Mouse (Mus musculus) bone marrow, adult 2 months (tissue): ENCODE data around the gene Dapk2. TPM values are rescaled to one million over a fixed set of nuclear protein-coding genes. Genes with fewer than 3 reads are reported as not detected.

Experiments used
- H3K27ac ChIP-seq: fragments of 200-500 bp; 2 replicates; pipeline ENCODE4 v1.5.1; 2012; ENCODE audit warnings: low read depth, mild to moderate bottlenecking, control low read depth, inconsistent platforms, low read length; ENCODE audit not compliant: control insufficient read depth, poor library complexity, insufficient read depth
- H3K4me1 ChIP-seq: fragments of 200-500 bp; 2 replicates; pipeline ENCODE4 v1.6.1; 2011; ENCODE audit warnings: low read length; ENCODE audit not compliant: control insufficient read depth, insufficient read depth
- H3K4me3 ChIP-seq: fragments of 200-500 bp; replicated peaks from 2 replicates; pipeline ENCODE3; 2011; ENCODE audit warnings: mild to moderate bottlenecking, low read depth, low read length, control low read depth; ENCODE audit not compliant: control insufficient read depth
- CTCF ChIP-seq: fragments of 200-500 bp; IDR thresholded peaks from 2 replicates; pipeline ENCODE4 v1.5.1; 2011; ENCODE audit warnings: low read length, control low read depth; ENCODE audit not compliant: control insufficient read depth, insufficient read depth
- POLR2A ChIP-seq: fragments of 200-500 bp; IDR thresholded peaks from 2 replicates; pipeline ENCODE4 v1.6.1; 2011; ENCODE audit warnings: low read depth, mild to moderate bottlenecking, control low read depth, low read length, borderline replicate concordance; ENCODE audit not compliant: control insufficient read depth
- WGBS: fragments of 180-500 bp; shearing (Covaris S2); methylation state at CpG from one replicate; pipeline ENCODE4 v1.1.7; 2018; 5-methylcytosine and 5-hydroxymethylcytosine counted together
- polyA plus RNA-seq: library from polyadenylated mRNA; stranded (reverse); fragments of >200 nt; gene quantifications from 2 replicates; pipeline ENCODE4 v1.2.4, GENCODE M21; 2011; ENCODE audit warnings: low replicate concordance; ENCODE audit not compliant: missing spikeins, insufficient read depth, insufficient read length

Dapk2 gene
- polyA plus RNA-seq, 1 experiment = 33.5 TPM

- Histone ChIP-seq H3K4me1 (no peaks in the 10 kb centered on the region; the same call in 1 of the 2 replicates), H3K27ac (no peak overlapping the region), H3K4me3 (no peak overlapping the region)
- WGBS = 80% methylated on average over 6 of the region's 6 CpGs
- TF ChIP-seq CTCF (no peak), POLR2A (no peak)
Observed at GRCm38 (mm10) chr9:66153594-66153993, 4.4 kb upstream of the Dapk2 start.

DNA sequence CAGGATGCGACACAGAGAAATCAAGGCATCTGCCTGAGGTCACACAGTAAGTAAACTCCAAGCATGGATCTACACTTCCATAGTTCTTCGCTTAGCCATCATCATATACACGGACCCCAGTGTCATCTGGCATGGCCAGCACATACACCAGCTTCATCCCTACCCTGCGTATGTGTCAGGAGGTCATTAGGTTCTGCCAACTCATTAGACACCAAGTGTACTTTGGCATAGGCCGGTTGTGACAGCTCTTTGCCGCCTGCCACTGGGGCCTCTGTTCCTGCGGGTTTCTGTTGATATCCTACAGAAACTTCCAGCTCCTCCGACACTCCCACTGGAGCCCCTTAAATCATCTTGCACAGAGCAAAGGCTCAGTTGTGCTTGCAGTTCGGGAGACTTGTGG, 4.0 kb upstream of the Dapk2 start:
- no peaks in the 10 kb centered on the region; the same call in 1 of the 2 replicates for H3K4me1 ChIP-seq
- H3K4me3 ChIP-seq = no peak overlapping the region
- WGBS = 88% methylated on average over 9 of the region's 9 CpGs
- no peak overlapping the region for H3K27ac ChIP-seq
- TF ChIP-seq POLR2A (no peak), CTCF (no peak)

DNA sequence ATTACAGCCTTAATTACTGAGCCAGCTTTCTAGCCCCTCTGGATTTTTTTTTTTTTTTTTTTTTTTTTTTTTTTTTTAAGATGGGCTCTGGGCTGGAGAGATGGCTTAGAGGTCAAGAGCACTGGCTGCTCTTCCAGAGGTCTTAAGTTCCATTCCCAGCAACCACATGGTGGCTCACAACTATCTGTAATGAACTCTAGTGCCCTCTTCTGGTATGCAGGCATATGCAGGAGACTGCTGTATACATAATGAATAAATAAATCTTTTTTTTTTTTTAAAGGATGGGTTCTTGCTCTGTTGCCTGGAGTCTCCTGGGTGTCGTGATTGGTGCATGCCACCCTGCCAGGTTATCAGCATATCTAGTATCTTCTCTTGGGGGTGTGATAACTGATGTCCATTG, 2.5 kb upstream of the Dapk2 start:
- TF ChIP-seq POLR2A (no peak), CTCF (no peak)
- no peak overlapping the region for H3K27ac ChIP-seq
- WGBS = 73% methylated on average over 1 of the region's 1 CpGs
- no peaks in the 10 kb centered on the region; the same call in 1 of the 2 replicates for H3K4me1 ChIP-seq
- no peak overlapping the region for H3K4me3 ChIP-seq

GRCm38 (mm10) chr9:66158885-66159430, 935 bp downstream of the Dapk2 start:
- 76% methylated on average over 6 of the region's 6 CpGs for WGBS
- H3K4me1 ChIP-seq = no peaks in the 10 kb centered on the region; the same call in 1 of the 2 replicates
- peak overlapping the region; percentile 85 for H3K4me3 ChIP-seq
- H3K27ac ChIP-seq = peak overlapping the region; percentile 66
- TF ChIP-seq POLR2A = no peak
- TF ChIP-seq CTCF = no peak

DNA sequence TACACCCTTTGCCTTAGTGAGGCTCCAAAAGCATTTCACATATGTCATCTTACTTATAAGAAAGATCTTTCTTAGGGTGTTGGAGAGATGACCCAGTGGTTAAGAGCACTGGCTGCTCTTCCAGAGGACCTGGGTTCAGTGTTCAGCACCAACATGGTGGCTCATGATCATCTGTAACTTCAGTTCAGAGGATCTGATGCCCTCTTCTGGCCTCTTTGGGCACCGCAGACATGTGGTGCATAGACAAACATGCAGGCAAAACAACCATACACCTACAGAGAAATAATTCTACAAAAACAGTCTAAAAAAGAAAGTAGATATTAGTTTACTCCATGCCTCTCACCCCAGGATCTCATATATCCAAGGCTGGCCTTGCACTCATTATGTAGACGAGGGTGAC, 2.1 kb downstream of the Dapk2 start:
- no peak overlapping the region for H3K4me3 ChIP-seq
- WGBS = 97% methylated on average over 2 of the region's 2 CpGs
- no peaks in the 10 kb centered on the region; the same call in 1 of the 2 replicates for H3K4me1 ChIP-seq
- H3K27ac ChIP-seq = no peak overlapping the region
- no peak for TF ChIP-seq POLR2A
- peak; percentile 24; the same call in 1 of the 2 replicates for TF ChIP-seq CTCF

- H3K4me3 ChIP-seq = no peak overlapping the region
- TF ChIP-seq CTCF = peak; percentile 45; the same call in 1 of the 2 replicates
- no peak for TF ChIP-seq POLR2A
- H3K27ac ChIP-seq = no peak overlapping the region
- peaks cover 1% of the 10 kb centered on the region for H3K4me1 ChIP-seq
- 74% methylated on average over 9 of the region's 9 CpGs for WGBS
Observed at GRCm38 (mm10) chr9:66162995-66163394, 5.0 kb downstream of the Dapk2 start.

DNA sequence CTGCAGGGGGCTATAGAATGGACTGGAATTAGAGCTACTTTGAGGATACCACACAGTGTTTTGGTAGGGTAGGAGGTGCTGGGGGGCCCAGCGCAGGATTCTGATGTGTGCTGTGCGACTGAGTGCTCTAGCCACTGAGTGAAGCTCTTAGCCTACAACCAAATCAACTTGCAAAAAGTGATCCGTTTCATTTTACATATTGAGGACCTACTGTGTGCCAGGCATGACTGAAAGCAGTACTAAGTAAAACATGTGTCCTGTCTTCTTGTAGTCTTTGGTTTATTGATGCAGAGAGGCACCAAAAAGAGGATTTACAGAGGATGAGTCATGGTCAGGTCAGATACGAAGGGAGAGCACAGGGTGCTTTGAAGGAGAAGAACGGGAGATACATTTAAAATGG, 9.2 kb downstream of the Dapk2 start:
- 84% methylated on average over 5 of the region's 5 CpGs for WGBS
- no peak overlapping the region for H3K27ac ChIP-seq
- TF ChIP-seq POLR2A (no peak), CTCF (no peak)
- H3K4me1 ChIP-seq = peaks cover 1% of the 10 kb centered on the region
- H3K4me3 ChIP-seq = no peak overlapping the region

DNA sequence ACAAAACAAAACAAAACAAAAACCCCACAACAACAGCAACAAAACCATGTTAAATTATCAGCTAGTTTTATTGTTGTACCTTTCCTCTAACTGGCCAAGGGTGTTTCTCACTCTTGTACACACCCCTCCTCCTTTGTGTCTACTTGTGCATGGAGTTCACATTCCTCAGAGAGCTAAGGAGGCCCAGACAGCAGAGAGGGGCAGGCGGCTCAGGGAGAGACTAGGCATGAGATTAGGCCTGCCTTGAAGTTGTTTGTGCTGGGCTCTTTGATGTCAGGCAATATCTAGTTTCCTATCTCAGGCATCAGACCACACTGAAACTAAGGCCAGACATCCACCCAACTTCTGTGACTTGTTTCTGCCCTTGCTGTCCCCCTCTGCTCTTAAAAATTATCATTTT, 10.2 kb downstream of the Dapk2 start:
- H3K4me3 ChIP-seq = no peak overlapping the region
- 69% methylated on average over 1 of the region's 1 CpGs for WGBS

DNA sequence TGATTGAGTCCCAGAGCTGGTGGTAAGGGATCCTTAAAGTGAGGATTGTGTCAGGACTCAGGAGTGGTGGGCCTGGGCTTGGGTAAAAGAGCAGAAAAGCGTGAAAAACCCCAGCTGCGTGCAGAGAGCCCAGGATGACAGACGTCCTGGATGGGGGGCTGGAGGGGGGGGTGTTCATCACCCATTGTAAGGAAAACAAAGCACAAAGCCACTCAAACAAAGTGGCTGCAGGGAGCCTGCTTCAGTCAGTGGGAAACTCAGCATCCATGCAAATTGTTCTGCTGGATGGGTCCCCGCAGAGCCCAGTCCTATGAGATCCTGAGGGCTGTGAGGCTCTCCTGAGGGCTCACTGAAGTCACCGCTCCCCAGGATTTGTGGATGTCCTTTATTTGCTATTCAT, 12.5 kb downstream of the Dapk2 start:
- Histone ChIP-seq H3K27ac (no peak overlapping the region), H3K4me3 (no peak overlapping the region), H3K4me1 (peaks cover 1% of the 10 kb centered on the region)
- TF ChIP-seq CTCF = no peak
- no peak for TF ChIP-seq POLR2A
- WGBS = 90% methylated on average over 5 of the region's 5 CpGs

More for the DNA sequence above, 10.2 kb downstream of the Dapk2 start:
- H3K4me1 ChIP-seq = peaks cover 1% of the 10 kb centered on the region
- no peak for TF ChIP-seq POLR2A
- no peak for TF ChIP-seq CTCF
- H3K27ac ChIP-seq = no peak overlapping the region
